Mouse (Mus musculus): ENCODE measurements around the gene Ing1. TPM values are rescaled to one million over a fixed set of nuclear protein-coding genes. Genes with fewer than 3 reads are reported as not detected.

The Ing1 gene
- 10 to 100 TPM; 19.9 to 26.9 TPM for total RNA-seq (2021)
- 9.6 and 13.1 TPM in 2 replicates for polyA plus RNA-seq (2012; rRNA removed)
- long read RNA-seq, transcript Ing1-202 (2 exons, 1,971 nt) = minor isoform, 9 of 25 reads
- long read RNA-seq, transcript Ing1-201 (2 exons, 2,814 nt) = major isoform, 15 of 25 reads
- long read RNA-seq, partial matches to known transcripts = 0 of 25 reads
- long read RNA-seq, other reads (novel, unspliced or antisense) = 1 of 25 reads

DNA sequence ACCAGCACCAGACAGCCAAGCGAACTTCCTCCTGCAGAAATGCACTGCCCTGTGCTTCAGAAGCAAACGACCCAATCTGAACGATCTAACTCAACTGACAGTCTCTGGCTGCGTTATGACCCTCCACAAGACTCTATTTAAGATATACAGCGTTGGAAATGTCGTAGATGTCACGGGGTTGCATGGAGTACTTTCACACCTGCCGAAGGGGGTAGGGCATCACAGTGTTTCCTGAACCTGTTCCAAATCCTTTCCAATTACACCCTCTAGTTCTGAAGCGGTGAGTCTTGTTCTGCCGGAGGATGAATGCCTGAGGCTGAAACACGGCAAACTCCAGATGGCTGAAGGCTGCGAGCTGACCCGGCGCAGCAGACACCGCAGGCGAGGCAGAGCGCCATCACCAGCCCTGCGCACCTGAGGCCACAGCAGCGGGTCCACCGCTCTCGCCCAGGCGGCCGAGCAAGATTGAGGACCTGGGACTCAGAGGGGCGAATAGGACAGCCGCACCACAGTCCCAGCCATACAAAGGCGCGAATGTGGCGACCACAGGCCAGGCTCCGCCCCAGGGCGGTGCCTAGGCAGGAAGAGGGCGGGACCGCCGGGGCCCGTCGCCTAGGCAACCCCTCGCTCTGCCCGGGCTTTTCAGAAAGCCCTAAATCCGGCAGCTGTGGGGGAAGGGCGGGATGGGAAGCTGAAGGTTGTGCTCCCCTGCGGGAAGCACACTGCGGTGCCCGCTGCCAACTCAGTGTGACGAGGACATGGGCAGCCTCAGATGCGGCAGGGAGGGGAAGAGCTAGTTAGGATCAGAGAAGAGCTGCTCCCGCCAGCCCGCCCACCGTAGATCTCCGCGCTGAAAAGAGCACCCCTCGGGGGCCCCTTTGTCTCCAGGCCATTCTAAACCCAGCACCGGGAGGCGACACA lies at the start of gene Ing1:
Gene Ing1 (plus strand): TSS at position 773 of the 921 bp plus-strand sequence.
- intact Hi-C loops (cut with DNase I) = loop anchor here (5.0 to 10.0 kb wide), 3 partner anchors 58 to 220 kb away; partner anchors contain the start of genes 1700016D06Rik and Naxd
- H3K79me2 ChIP-seq (replicated peaks; ENCODE audit: control insufficient read depth, insufficient read depth, low read length) = no peaks in the 10 kb centered on the region
- peak within 1 kb of the TSS; percentile 77 for H3K4me3 ChIP-seq
- peak within 1 kb of the TSS; percentile 94 for H3K9ac ChIP-seq (ENCODE audit: low read depth, low read length)
- peak; percentile 83 for TF ChIP-seq EP300 (IDR thresholded peaks at IDR 0.05; ENCODE audit: insufficient read depth, low read depth, low read length)
- TF ChIP-seq CTCF (IDR thresholded peaks at IDR 0.05) = no peak
- TF ChIP-seq POLR2A (IDR thresholded peaks at IDR 0.05; ENCODE audit: insufficient read depth, low read depth, low read length) = peak; percentile 88
- peak within 1 kb of the TSS; percentile 98 for H3K27ac ChIP-seq
- peak; percentile 97 for DNase-seq
- no peaks in the 10 kb centered on the region for H3K27me3 ChIP-seq (ENCODE audit: control insufficient read depth, insufficient read depth, low read length)
- 1% methylated on average over 52 of the region's 52 CpGs for WGBS
- peaks cover 3% of the 10 kb centered on the region; the same call in 1 of the 2 replicates for H3K4me1 ChIP-seq (ENCODE audit: control insufficient read depth, insufficient read depth, low read length)
- H3K36me3 ChIP-seq (ENCODE audit: control insufficient read depth, insufficient read depth, low read length) = no peaks in the 10 kb centered on the region

DNA sequence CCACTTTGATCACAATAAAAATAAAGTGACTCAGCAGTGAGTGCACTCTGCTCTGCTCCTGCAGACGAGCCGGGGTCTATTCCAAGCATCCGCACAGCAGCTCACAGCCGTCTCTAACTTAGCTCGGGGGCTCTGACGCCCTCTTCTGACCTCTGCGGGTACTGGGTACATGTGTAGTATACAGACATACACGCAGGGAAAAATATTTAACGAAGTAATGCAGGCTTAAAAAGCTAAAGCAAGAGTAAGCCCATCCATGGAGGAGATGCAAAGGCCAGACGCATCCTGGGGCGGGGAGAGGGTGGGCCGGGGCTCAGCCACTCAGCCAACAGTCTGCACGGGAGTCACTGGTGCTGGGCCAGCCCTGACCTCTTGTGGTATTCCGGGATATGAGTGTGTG lies 49.3 kb upstream of the Ing1 start:
- no peaks in the 10 kb centered on the region for H3K36me3 ChIP-seq (ENCODE audit: control insufficient read depth, insufficient read depth, low read length)
- TF ChIP-seq CTCF (IDR thresholded peaks at IDR 0.05) = no peak
- H3K27me3 ChIP-seq (ENCODE audit: control insufficient read depth, insufficient read depth, low read length) = no peaks in the 10 kb centered on the region
- no peak overlapping the region for H3K9ac ChIP-seq (ENCODE audit: low read depth, low read length)
- intact Hi-C loops (cut with DNase I) = loop anchor here (2.0 to 5.0 kb wide), 3 partner anchors 96 to 195 kb away; partner anchors contain the start of gene 1700016D06Rik
- 82% methylated on average over 14 of the region's 14 CpGs for WGBS
- no peaks in the 10 kb centered on the region for H3K79me2 ChIP-seq (replicated peaks; ENCODE audit: control insufficient read depth, insufficient read depth, low read length)
- H3K4me3 ChIP-seq = no peak overlapping the region
- H3K27ac ChIP-seq = no peak overlapping the region
- peak in 1 of 2 experiments; percentile 7 for DNase-seq
- no peaks in the 10 kb centered on the region for H3K4me1 ChIP-seq (ENCODE audit: control insufficient read depth, insufficient read depth, low read length)

DNA sequence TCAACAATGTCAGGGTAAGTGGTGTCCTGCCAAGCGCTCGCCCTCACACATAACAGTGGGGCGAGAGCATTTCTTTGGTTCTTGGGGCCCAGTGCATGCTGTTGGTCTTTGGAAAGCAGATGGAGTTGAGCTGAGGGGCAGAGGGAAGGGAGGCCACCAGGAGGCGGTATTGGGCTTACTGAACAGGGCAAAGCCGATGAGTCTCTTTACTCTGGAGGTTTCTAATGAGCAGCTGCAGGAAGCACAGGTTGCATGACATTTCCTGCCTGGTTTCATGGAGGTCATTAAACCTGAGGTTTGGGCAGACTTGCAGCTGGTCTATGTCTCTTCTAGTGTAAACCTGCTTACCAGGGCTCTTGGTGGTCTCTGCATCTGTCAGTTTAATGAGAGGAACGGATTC lies 48.6 kb upstream of the Ing1 start:
- WGBS = 64% methylated on average over 6 of the region's 6 CpGs
- TF ChIP-seq CTCF (IDR thresholded peaks at IDR 0.05) (peak; percentile 70), POLR2A (IDR thresholded peaks at IDR 0.05; ENCODE audit: insufficient read depth, low read depth, low read length) (no peak)
- intact Hi-C loops (cut with DNase I) = loop anchor here (2.0 to 5.0 kb wide), 3 partner anchors 95 to 194 kb away; partner anchors contain the start of gene 1700016D06Rik
- Histone ChIP-seq H3K27ac (no peak overlapping the region), H3K36me3 (ENCODE audit: control insufficient read depth, insufficient read depth, low read length) (no peaks in the 10 kb centered on the region), H3K9ac (ENCODE audit: low read depth, low read length) (no peak overlapping the region), H3K27me3 (ENCODE audit: control insufficient read depth, insufficient read depth, low read length) (no peaks in the 10 kb centered on the region), H3K79me2 (replicated peaks; ENCODE audit: control insufficient read depth, insufficient read depth, low read length) (no peaks in the 10 kb centered on the region), H3K4me1 (ENCODE audit: control insufficient read depth, insufficient read depth, low read length) (peaks cover 2% of the 10 kb centered on the region; the same call in 1 of the 2 replicates), H3K4me3 (no peak overlapping the region)
- DNase-seq = peak; percentile 39 to 64

DNA sequence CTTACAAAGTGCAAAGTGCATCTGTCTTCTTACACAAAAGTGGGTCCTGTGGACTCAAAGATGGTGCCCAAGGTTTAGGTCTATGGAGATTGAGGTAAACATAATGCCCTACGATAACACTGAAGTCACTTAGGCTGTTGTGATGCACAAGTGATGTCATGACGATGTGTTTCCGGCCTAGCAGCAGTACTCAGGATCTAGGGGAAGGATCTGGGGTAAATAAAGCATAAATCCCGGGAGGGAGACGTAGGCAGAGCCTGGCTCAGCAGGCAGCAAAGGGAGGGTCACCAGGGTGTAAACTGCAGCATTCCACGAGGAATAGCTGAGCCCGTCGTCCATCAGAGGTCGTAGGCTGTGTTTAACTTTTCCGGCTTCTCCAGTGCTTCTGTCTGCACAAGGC lies 46.5 kb upstream of the Ing1 start:
- H3K79me2 ChIP-seq (replicated peaks; ENCODE audit: control insufficient read depth, insufficient read depth, low read length) = no peaks in the 10 kb centered on the region
- no peak overlapping the region for H3K9ac ChIP-seq (ENCODE audit: low read depth, low read length)
- DNase-seq = no peak
- intact Hi-C loops (cut with DNase I) = loop anchor here (5.0 kb wide), 2 partner anchors 93 to 108 kb away; no protein-coding TSS in a partner anchor
- no peaks in the 10 kb centered on the region for H3K36me3 ChIP-seq (ENCODE audit: control insufficient read depth, insufficient read depth, low read length)
- peaks cover 2% of the 10 kb centered on the region; the same call in 1 of the 2 replicates for H3K4me1 ChIP-seq (ENCODE audit: control insufficient read depth, insufficient read depth, low read length)
- no peaks in the 10 kb centered on the region for H3K27me3 ChIP-seq (ENCODE audit: control insufficient read depth, insufficient read depth, low read length)
- H3K27ac ChIP-seq = no peak overlapping the region
- H3K4me3 ChIP-seq = no peak overlapping the region
- no peak for TF ChIP-seq POLR2A (IDR thresholded peaks at IDR 0.05; ENCODE audit: insufficient read depth, low read depth, low read length)
- TF ChIP-seq CTCF (IDR thresholded peaks at IDR 0.05) = no peak
- TF ChIP-seq EP300 (IDR thresholded peaks at IDR 0.05; ENCODE audit: insufficient read depth, low read depth, low read length) = no peak
- WGBS = 87% methylated on average over 10 of the region's 10 CpGs

DNA sequence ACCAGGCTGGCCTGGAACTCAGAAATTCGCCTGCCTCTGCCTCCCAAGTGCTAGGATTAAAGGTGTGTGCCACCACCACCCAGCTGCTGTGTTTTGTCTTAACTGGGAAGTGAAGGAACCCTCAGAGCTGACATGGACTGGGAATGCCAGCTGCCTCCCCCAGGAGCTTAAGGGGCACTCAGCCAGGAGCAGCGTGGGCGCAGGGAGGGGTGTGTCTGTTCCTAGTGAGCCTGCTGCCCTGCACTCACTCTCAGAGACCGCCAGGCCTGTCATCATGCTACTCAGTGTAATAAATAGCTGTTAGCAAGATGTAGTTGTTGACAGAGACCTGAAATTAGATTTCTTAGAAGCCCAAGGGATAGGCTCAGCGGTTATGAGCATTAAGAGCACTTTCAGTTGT lies 44.4 kb upstream of the Ing1 start:
- Histone ChIP-seq H3K79me2 (replicated peaks; ENCODE audit: control insufficient read depth, insufficient read depth, low read length) (no peaks in the 10 kb centered on the region), H3K9ac (ENCODE audit: low read depth, low read length) (no peak overlapping the region), H3K4me1 (ENCODE audit: control insufficient read depth, insufficient read depth, low read length) (peaks cover 4% of the 10 kb centered on the region), H3K27ac (no peak overlapping the region), H3K36me3 (ENCODE audit: control insufficient read depth, insufficient read depth, low read length) (no peaks in the 10 kb centered on the region), H3K4me3 (no peak overlapping the region), H3K27me3 (ENCODE audit: control insufficient read depth, insufficient read depth, low read length) (no peaks in the 10 kb centered on the region)
- DNase-seq = no peak
- no peak for TF ChIP-seq POLR2A (IDR thresholded peaks at IDR 0.05; ENCODE audit: insufficient read depth, low read depth, low read length)
- TF ChIP-seq EP300 (IDR thresholded peaks at IDR 0.05; ENCODE audit: insufficient read depth, low read depth, low read length) = no peak
- no peak for TF ChIP-seq CTCF (IDR thresholded peaks at IDR 0.05)
- 72% methylated on average over 5 of the region's 5 CpGs for WGBS
- intact Hi-C loops (cut with DNase I) = no loop called here

DNA sequence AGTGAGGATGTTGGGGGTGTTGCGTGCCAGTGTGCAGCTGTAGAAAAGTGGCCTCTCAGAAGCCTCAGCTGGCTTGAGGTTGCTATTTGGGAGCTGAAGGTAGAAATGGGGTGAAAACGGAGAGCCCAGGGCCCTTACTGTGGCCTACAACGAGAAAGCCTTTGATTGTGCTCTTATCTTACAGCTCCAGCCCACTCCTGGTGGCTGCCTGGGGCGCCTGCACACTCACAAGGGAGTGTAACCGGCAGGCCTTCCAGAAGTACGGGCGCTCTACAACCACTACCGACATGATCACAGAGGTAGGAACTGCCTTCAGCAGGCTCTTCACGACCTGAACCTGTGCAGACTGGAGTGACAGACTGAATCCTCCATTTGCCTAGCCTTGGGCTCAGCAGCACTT lies 42.7 kb upstream of the Ing1 start:
- no peak for DNase-seq
- H3K4me1 ChIP-seq (ENCODE audit: control insufficient read depth, insufficient read depth, low read length) = peaks cover 4% of the 10 kb centered on the region
- H3K79me2 ChIP-seq (replicated peaks; ENCODE audit: control insufficient read depth, insufficient read depth, low read length) = no peaks in the 10 kb centered on the region
- no peak overlapping the region for H3K27ac ChIP-seq
- TF ChIP-seq CTCF (IDR thresholded peaks at IDR 0.05) (no peak), EP300 (IDR thresholded peaks at IDR 0.05; ENCODE audit: insufficient read depth, low read depth, low read length) (no peak), POLR2A (IDR thresholded peaks at IDR 0.05; ENCODE audit: insufficient read depth, low read depth, low read length) (no peak)
- no peaks in the 10 kb centered on the region for H3K36me3 ChIP-seq (ENCODE audit: control insufficient read depth, insufficient read depth, low read length)
- WGBS = 85% methylated on average over 9 of the region's 9 CpGs
- no peak overlapping the region for H3K9ac ChIP-seq (ENCODE audit: low read depth, low read length)
- H3K27me3 ChIP-seq (ENCODE audit: control insufficient read depth, insufficient read depth, low read length) = no peaks in the 10 kb centered on the region
- no peak overlapping the region for H3K4me3 ChIP-seq
- intact Hi-C loops (cut with DNase I) = no loop called here

Measured in heart, adult 2 months (tissue).